Mouse (Mus musculus) thymus, postnatal 4 days (tissue): ENCODE measurements around the gene Ctdnep1.
"Not testable (repeated sequence)": the region's sequence is repeated elsewhere in the genome, so short reads cannot be mapped to it uniquely, and the experiment has no call there.

ENCODE experiments used
- DNase-seq: peaks from one replicate; pipeline ENCODE4 v3.0.0; 2021

Ctdnep1 gene

DNA sequence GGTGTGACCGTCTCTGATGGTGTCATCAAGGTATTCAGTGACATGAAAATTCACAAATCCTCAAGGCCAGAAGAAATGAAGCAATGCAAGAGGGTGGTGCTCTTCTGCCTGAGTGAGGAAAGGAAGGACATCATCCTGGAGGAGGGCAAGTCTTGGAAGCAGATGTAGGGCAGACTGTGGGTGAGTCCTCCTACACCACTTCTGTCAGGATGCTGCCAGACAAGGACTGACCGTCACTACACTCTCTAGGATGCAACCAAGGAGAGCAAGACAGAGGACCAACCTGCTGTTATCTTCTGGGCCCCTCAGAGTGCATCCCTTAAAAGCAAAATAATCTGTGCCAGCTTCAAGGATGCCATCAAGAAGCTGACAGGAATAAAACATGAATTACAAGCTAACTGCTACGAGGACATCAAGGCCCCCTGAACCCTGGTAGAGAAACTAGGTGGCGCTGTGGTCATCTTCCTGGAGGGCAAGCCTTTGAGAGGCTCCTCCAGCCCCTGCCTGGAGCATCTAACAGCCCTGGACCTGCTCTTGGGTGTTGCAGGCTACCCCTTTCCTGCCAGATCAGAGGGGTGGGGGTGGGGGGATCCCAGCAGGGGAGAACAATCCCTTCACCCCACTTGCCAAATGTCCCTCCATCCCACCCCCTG is 30.0 kb upstream of the Ctdnep1 start:
- peak; percentile 63 for DNase-seq

DNA sequence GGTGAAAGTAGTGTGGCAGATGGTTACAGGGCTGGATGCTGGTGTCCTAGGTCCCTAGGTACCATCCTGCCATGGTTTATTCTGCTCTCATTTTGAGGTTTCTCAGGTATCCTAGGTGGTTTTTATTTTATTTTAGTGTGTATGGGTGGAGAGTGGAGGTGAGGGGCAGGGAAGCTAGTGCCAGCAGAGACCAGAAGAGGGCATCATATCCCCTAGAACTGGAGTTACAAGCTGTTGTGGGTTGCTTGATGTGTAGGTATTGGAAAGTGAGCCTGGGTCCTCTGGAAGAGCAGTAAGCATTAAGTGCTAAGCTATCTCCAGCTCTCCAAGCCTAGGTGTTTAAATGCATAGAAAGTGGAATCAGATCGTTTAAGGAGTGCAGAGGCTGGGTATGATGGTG is 28.7 kb upstream of the Ctdnep1 start:
- no peak for DNase-seq

DNA sequence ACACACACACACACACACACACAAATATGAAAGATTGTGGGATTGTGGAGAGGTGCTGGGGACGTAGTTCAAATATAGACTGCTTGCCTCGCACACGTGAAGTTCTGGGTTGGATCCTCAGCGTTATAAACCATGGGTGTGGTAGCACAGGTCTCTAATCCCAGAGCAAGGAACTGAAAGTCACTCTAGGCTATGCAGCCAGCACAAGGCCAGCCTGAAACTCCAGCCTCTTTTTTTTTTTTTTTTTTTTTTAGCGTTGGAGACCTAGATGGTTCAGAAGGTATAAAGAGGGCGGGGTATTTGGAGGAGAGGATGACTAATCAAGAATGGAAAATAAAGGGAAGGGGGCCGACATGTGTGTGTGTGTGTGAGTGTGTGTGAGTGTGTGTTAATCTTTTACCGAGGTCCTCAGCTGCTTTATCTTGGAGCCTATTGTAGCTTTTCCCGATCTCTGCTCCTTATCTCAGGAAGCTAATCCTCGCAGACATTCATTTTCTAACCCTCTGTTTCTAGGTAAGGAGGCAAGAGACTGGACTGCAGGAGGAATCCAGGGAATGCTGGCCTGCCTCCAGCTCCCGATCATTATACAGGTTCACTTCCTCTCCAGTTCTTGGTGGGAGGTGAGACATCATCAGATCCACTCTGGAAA is 27.6 kb upstream of the Ctdnep1 start:
- no peak for DNase-seq

DNA sequence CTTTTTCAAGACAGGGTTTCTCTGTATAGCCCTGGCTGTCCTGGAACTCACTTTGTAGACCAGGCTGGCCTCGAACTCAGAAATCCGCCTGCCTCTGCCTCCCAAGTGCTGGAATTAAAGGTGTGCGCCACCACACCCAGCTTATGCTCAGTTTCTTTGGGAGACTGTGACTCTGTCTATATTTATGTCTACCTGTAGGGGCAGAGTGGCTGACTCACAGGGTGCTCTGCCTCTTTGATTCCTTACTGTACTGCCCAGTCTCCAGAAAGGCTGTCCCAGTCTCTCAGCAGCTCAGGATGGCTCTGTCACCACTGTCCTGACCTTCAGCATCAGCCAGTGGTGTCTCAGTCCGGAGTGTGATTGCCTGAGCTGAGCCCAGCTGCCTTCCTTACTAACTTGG is 25.3 kb upstream of the Ctdnep1 start:
- not testable (repeated sequence) for DNase-seq

DNA sequence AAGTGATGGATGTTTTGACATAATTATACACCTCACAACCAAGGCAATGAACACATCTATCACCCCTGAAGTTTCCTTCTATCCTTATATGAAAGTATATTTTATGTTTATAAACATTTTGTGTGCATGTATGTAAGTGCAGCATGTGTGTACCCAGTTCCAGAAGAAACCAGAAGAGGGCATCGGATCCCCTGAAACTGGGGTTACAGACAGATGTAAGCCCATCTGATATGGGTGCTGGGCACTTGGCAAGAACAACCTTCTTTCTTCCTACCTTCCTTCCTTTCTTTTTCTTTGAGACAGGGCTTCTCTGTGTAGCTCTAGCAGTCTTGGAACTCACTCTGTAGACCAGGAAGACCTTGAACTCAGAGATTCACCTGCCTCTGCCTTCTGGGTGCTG is 24.7 kb upstream of the Ctdnep1 start:
- DNase-seq: no peak

DNA sequence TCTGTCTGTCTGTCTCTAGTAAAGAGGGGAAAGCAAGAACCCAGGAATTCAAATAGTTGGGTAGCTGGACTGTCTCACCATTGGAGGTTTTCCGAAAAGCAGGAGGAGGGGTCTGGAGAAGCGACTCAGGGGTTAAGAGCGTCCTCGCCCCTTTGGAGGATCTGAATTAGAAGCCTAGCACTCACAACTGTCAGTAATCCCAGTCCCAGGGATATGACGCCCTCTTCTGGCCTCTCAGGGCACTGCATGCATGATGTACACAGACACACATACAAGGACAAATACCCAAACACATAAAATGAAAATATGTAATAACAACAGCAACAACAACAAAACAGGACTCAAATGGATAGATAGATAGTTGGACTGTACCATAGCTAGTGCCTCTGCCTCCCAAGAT is 20.3 kb upstream of the Ctdnep1 start:
- peak; percentile 57 for DNase-seq

DNA sequence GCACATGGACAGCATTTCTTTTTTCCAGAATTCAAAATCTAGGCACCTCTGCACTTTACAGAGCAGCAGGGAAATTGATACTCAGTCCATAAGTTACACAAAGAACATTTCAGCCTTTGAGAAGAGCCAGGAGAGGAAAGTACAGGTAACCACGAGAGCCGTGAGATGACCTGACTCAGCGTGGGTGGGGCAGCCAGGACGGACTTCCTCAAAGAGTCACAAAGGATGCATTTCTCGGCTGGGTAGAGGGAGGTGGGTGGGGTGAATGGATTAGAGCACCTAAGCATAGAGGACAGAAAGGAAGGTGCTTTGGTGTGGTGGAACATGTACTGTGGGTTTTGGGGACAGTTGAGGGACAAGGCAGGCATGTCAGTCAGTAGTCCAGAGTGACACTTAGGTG is 19.1 kb upstream of the Ctdnep1 start:
- no peak for DNase-seq

DNA sequence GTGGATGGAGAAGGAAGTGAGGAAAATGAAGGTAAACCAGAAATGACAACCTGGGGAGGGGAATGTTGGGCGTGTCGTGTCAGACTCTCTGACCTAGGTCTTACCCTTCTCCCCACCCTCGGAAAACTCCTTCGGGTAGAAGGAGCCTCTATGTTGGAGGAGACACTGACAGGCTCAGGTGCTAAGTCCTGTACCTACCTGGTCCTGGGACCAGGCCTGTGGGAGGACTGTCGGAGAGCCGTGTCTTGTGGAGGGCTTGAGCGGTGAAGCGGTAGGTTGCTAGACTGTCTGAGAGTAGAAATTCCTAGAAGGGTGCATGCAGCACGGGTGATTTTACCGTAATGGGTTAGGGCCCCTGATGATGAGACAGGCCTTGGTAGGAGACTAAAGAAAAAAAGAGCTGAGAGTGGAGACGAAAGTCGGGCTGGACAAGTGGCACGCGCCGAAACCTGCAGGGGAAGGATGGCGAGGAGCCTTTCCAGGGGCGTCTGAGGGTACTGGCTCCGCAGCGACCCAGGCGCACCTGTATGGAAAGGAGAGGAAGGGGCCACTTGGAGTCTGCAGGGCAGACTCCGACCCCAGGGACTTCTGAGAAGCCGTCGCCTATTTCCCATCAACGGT is 16.2 kb upstream of the Ctdnep1 start, which contains the start of gene Cldn7:
Gene Cldn7, plus strand, starts transcription at position 130 of the 621 bp plus-strand sequence.
- no peak for DNase-seq

DNA sequence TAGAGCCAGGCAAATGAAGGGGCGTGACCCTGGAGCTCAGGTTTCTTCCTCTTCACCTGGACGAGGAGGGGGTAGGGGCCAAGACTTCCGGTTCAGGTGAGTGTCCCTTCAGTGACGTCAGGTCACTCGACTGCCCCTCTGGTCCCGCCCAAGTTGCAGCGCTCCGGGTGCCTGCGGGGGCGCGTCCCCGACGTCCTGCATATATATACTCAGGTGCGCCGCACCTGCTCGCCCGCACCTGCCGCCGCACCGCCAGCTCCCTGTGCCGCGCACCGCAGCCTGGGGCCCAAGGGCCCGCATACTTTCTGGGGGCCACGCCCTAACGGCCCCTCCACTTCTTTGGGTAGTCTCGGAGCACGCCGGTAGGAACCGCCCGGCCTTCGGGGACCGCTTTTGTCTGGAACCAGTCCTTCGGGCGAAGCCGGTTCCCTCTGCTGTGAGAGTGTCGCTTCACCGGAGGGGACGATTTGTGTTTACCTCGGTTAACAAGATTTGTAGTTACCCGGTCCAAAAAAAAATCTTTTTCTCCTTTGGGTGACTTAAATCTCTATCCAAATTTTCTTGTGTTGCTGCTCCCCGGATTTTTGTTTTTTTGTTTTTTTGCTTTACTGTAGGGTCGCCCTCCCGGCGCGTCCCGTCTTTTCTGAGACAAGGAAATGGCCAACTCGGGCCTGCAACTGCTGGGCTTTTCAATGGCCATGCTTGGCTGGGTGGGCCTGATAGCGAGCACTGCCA is 15.5 kb upstream of the Ctdnep1 start:
- peak; percentile 29 for DNase-seq

DNA sequence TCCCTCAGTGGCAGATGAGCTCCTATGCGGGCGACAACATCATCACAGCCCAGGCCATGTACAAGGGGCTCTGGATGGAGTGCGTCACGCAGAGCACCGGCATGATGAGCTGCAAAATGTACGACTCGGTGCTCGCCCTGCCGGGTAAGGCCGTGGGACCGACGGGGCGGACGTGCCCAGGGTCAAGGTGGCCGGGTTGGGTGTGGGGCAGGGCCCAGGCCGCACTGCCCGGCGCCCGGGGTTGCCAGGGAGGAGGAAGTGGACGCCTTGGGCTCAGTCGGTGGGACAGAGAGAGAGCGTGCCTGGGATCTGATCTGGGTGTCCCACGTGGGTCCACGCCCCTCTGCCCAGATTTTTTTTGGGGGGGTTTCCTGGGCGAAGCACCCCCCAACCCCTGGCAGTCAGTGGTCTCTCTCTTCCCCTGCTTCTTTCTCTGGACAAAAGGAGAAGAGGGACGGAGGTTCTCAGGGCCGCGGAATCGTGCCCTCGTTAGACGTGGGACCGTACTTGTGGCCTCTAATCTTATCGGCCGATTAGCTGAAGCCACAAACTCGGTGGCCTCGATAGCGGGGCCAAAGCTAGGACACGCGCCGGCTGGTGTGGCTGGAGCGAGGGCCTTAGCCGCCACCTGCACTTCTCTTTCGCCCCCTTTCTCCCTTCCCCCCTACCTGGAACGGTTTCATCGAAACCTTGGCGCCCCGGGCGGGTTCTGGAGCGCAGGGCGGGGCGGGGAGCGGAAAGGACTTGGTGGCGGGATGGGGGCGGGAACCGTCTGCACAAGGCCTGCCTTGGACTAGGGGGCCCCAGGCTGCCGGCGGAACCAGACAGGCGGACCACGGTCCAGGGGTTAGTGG is 14.7 kb upstream of the Ctdnep1 start:
- DNase-seq: peak; percentile 43

DNA sequence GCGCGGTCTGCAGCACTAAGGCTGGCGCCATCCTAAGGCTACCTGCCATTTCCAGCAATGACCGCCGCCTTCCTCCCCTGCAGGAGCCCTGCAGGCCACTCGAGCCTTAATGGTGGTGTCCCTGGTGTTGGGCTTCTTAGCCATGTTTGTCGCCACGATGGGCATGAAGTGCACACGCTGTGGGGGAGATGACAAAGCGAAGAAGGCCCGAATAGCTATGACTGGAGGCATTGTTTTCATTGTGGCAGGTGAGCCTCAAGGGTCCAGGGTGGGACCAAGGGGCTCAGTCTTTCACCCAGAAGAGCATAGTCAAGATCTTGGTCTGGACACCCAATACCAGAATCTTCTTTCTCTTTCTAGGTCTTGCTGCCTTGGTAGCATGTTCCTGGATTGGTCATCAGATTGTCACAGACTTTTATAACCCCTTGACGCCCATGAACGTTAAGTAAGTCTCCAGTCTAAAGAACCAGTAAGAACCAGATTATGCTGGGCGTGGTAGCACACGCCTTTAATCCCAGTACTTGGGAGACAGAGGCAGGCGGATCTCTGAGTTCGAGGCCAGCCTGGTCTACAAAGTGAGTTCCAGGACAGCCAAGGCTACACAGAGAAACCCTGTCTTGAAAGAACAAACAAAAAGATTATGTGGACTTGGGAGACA is 14.0 kb upstream of the Ctdnep1 start:
- DNase-seq: no peak

DNA sequence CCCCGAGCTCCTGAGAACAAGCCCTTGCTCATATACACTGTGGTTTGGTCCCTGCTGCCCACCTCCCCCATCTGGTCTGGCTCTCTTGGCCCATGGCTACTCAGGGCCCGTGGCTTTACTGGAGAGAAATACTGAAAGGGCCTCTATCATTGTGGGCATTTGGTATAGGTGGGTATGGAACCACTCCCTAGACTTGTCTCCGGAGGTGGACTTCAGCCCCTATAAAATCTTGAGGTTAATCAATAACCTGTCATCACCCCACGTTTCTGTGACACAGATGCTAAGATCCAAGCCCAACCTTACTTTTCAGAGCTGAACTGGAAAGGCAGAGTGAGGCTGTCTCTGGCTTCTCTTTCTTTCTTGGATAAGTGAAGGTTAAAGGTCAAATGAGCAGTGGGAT is 12.2 kb upstream of the Ctdnep1 start:
- no peak for DNase-seq

DNA sequence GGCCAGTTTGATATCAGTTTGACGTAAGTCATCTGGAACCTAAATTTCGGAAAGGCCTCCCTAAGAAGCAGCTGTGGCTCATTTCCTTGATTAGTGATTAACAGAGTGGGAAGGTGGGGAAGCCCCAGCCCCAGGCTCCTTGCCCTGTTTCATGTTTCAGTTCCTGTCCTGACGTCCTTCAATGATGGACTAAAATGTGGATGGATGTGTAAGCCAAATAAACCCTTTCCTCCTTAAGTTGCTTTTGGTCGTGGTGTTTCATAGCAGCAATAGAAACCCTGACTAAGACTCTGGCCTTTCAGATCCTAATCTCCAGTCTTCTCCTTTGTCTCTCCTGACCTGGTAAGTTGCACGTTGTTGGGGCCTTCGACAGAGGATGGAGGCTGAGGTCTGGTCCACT is 10.7 kb upstream of the Ctdnep1 start:
- DNase-seq: no peak

DNA sequence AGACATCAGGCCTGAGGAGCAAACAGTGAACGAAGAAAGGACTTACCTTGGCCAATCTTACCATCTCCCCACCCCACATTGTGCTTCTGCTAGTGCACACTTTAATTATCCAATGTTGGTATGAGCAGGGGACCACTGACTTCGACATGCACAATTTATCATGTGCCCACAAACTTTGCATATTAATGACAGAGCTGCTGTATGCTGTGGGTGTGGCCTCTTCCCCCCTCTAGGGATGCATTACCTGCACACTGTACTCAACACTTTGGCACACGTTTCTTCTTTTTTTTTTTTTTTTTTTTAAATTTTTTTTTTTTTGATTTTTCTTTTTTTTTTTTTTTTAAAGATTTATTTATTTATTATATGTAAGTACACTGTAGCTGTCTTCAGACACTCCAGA is 10.2 kb upstream of the Ctdnep1 start:
- DNase-seq: no peak

DNA sequence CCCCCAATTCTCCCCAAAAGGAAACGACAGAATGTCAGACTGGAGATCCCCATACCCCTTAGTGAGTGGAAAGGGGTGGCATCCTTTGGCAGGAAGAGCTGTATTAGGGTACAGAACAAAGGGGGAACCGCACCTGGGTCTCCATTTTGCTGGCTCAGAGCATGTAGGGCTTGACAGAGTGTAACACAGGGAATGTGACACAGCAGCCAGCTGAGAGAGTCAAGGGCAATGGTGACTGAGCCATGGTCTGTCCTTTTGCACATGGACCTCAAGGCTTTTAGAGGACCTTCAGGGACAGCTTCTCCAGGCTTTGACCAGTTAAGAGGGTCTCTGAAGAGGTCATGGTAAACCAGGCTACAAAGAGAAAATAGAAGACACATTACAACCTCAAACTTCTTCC is 6.0 kb upstream of the Ctdnep1 start:
- no peak for DNase-seq

DNA sequence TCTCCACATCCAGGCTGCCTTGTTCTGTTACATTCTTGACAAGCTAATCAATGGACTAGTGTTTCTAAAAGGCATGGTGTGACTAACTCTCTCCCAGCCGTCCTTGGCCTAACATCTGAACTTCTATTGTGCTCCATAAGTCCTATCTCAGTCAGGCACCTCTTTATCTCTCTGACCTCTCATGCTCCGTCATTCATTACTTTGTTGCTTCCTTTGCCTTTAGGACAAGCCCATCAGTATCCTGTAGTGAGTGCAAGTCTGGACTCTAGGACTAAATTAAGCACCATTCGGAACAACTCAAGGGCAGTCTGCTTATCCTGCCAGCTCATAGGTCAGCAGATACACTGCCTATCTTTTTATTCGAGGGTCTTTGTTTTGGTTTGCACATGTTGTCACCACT is 4.7 kb upstream of the Ctdnep1 start:
- DNase-seq: no peak

DNA sequence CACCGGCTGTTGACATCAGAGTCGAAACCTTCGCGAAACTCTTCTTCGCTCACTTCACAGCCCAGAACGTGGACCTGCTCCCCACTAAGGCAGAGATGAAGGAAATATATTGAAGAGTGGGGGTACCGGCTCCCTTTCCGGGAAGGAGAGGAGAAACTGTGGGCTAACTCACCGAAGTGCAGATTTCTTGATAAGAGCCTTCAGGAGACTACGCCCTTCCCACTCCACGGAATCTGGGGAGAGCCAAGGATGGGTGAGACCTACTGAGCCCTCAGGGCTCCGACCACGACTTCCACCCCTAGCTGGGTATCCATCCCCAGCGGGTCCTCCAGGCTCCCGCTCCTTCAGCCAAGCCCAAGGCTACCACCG is 1.1 kb upstream of the Ctdnep1 start:
- no peak for DNase-seq

DNA sequence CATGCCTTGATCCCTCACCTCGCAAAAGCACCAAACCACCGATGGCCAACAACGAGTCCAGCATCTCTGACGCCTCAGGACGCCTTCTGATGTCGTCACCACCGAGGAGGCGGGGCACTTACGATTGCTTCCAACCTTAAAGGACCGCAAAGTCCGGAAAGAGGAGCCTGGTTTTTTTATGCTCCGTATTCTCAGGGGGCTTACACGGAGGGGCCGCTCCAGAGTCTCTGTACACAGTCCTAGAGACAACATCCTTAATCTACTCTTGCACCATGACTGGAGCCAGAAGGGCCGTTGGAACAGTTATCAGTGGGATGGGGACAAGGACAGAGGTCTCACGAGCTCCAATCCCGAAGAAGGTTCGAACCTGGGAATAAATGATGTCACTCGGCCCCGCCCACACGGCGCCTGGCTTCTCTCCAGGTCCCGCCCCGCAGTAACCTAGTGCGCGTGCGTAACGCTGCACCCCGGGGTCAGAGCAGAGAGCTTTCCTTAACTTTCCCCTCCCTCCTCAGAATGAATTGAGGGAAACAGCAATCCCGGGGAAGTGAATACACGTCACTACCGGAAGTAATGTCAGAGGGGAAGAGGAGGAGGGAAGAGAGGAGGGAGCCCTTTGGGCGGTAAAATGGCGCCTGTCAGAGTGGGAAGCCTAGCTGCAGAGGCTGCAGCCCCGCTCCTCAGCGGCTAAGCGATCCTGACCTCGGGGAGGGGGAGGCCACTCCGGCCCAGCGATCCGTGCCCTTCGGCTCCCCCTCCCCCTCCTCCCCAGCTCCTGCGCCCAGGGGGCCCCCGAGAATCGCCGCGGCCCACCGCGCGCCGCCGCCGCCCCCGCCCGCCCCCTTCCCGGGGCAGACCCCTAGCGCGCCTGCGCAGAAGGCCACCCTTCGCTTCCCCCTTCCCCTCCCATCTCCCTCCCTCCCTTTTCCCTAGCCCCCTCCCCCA is 488 bp upstream of the Ctdnep1 start:
- DNase-seq: peak; percentile 92

DNA sequence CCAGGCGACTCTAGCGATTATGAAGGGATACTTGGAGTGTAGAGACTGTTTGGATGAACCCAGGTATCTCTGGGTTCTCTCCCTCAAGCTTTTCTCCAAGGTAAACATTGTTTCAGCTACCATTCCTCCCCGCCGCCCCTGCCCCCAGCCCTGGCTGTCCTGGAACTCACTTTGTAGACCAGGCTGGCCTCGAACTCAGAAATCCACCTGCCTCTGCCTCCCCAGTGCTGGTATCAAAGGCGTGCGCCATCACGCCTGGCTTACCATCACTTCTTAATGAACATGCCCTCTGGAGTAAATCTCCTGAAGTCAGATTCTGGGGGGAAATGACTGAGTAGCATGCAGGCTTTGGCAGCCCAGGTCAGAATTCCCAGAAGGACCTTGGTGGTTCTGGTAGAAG is 1.3 kb downstream of the Ctdnep1 start, which contains the start of gene Elp5:
Gene Elp5, minus strand, starts transcription at position 293 of the 400 bp plus-strand sequence.
- peak; percentile 22 for DNase-seq

DNA sequence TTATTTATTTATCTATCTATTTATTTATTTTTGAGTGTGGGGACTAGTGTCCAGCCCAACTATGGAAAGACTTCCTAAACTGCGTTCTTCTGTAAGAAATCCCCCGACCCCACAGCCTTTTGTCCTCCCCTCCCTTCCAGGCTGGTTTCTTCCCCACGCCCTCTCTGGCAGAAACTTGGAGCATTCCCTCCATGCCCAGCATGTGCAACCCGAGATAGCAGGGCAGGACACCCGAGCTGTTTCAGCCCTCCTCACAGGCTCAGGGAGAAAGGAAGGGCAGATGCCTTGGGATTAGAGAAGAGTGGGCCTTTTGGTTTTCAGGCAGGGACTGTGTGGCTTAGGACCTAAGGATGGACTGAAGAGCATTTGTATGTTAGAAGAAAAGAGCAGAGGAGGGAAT is 1.9 kb downstream of the Ctdnep1 start:
- DNase-seq: no peak

DNA sequence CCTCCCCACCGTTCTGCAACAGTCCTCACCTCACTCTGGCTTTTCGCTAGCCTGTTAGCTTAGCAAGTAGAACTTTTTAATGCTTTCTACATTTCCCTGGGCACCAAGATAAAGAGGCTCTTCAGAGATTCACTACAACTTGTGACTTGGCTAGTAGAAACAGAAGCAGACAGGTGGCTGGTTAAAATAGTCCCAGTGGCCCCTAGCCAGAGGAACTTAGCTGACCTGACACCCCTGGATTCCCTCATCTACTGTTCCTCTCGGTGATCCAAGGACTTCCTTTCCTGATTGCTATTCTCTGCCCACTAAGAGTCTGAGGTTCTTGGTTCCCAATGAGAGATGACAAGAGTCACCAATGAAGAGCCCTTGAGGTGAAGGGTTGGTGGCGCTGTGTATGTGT is 2.4 kb downstream of the Ctdnep1 start:
- no peak for DNase-seq
